Mouse (Mus musculus): ENCODE results near the gene Gdap2.

- no peak for TF ChIP-seq FLI1 (IDR thresholded peaks at IDR 0.05; ENCODE audit: low read length)
- TF ChIP-seq GATA1 (IDR thresholded peaks at IDR 0.05; ENCODE audit: borderline replicate concordance, low read length) = no peak
Observed at GRCm38 (mm10) chr3:100236725-100237436, 74.7 kb downstream of the Gdap2 start.
